Mouse (Mus musculus) spleen, postnatal 36 days (tissue): ENCODE data around the gene Slc51b.

Source experiments
- DNase-seq, 2 experiments: peaks; one replicate each; pipeline ENCODE4 v3.0.0; 2022; ENCODE audit warnings: low spot score in 2 of 2, mixed read lengths in 1 of 2

Slc51b gene

DNA sequence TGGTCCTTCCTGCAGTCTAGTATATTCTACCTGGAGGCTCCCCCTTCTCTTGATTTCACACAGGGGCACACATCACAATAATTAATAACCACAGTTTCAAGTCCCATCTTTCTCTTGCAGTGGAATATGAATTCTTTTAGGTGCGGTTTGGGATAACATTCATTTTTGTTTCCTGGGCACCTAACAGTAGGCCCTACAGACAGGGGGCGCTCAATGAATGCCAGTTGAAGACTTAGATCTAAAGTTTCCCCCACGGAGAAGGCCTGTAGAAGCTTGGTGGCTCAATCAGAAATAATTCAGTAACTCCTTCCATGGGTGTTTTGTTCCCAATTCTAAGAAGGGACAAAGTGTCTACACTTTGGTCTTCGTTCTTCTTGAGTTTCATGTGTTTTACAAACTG, 50.3 kb downstream of the Slc51b start:
- no peak for DNase-seq

DNA sequence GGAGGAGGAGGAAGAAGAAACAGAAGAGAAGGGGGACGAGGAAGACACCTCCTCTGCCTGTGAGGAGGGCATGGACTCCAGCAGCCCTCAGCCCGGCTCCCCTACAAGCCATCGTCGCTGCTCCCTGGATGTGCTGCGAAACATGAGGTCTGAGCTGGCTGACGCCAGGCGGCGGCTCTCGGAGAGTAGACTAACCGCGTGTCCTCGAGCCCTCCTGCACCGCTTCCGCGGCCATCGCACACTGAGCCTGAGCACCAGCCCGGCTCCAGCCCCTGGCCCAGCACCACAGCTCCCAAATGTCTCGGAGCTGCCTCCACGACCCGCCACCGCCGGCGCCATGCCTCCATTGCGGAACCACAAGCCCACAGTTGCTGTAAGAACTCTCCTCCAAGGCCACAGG, 51.0 kb downstream of the Slc51b start:
- no peak for DNase-seq

DNA sequence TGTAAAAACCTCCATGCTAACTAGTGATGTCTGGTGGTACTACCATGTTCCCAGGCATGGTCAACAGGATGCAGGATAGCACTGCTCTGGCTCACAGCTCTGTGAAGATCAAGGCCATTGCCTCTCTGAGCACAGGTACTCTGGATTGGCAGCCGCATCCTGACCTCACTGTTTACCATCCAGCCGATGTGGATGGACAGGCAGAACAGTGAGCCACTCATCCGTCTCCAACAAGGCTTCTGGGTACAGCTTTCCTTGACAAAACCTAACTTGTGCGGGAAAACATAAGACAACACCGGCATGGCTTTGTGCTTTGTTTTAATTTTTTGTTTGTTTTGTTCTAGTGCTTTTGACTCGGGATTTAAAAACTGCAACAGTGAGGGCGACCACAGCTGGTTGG, 57.0 kb downstream of the Slc51b start:
- DNase-seq: no peak

DNA sequence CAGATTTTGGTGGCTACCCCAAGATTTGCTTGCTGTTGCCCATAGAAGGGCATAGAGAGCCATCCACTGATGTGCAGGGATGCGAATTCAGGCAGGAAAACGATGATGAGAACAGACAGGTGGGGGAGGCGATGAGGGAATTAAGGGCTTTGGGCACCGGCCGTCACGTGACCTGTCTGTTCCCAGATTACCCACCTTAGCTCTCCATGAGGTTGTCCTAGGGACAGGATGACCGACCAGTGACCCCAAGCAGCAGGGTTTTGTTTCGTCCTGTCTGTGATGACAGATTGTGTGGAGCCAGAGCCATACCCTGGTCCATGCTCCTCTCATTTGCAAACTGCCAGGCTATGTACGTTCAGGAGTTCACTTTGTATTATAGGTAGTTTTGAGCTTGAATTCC, 59.1 kb downstream of the Slc51b start:
- no peak for DNase-seq
